Mouse (Mus musculus) liver, postnatal 0 days (tissue): Measurements from ENCODE around the gene Cryba4. TPM values are rescaled to one million over a fixed set of nuclear protein-coding genes. Genes with fewer than 3 reads are reported as not detected.

Experiments
- ATAC-seq: fragments of 200-750 bp; cut with Nextera tagmentation; 2 replicates; pipeline ENCODE4 v1.8.0; 2017; ENCODE audit warnings: mild to moderate bottlenecking, moderate library complexity
- DNase-seq: peaks from one replicate; pipeline ENCODE4 v3.0.0-alpha.2; 2016
- H3K27ac ChIP-seq: fragments of 300-500 bp; sonication (generic); 2 replicates; pipeline ENCODE4 v1.5.1; 2014; ENCODE audit warnings: antibody characterized with exemption, moderate library complexity, mild to moderate bottlenecking, low read depth
- H3K27me3 ChIP-seq: fragments of 300-500 bp; sonication (generic); 2 replicates; pipeline ENCODE4 v1.6.1; 2014; ENCODE audit warnings: low read length, control low read depth, mixed read lengths; ENCODE audit not compliant: insufficient read depth
- H3K36me3 ChIP-seq: fragments of 300-500 bp; sonication (generic); replicated peaks from 2 replicates; pipeline ENCODE4 v1.6.1; 2014; ENCODE audit warnings: mild to moderate bottlenecking, control low read depth, low read length, moderate library complexity, mixed read lengths; ENCODE audit not compliant: insufficient read depth
- H3K4me1 ChIP-seq: fragments of 300-500 bp; sonication (generic); 2 replicates; pipeline ENCODE4 v1.6.1; 2014; ENCODE audit warnings: antibody characterized with exemption, mild to moderate bottlenecking, control low read depth; ENCODE audit not compliant: insufficient read depth
- H3K4me2 ChIP-seq: fragments of 300-500 bp; sonication (generic); 2 replicates; pipeline ENCODE4 v1.6.1; 2014; ENCODE audit warnings: low read depth, mild to moderate bottlenecking, low read length, moderate library complexity, mixed read lengths
- H3K4me3 ChIP-seq: fragments of 300-500 bp; sonication (generic); 2 replicates; pipeline ENCODE4 v1.5.1; 2014; ENCODE audit warnings: low read depth, low read length
- H3K9ac ChIP-seq: fragments of 300-500 bp; sonication (generic); replicated peaks from 2 replicates; pipeline ENCODE4 v1.6.1; 2014; ENCODE audit warnings: mild to moderate bottlenecking, moderate library complexity
- H3K9me3 ChIP-seq: fragments of 300-500 bp; sonication (generic); 2 replicates; pipeline ENCODE4 v1.6.1; 2016; ENCODE audit warnings: mild to moderate bottlenecking, control low read depth, low read length, mixed read lengths
- CTCF ChIP-seq: sonication (generic); IDR thresholded peaks from 2 replicates; pipeline ENCODE4 v1.5.1; 2016; ENCODE audit warnings: antibody characterized with exemption, low read depth
- EP300 ChIP-seq: IDR thresholded peaks from 2 replicates; pipeline ENCODE4 v1.6.1; 2016; ENCODE audit warnings: antibody characterized with exemption, low read depth, mild to moderate bottlenecking
- WGBS: fragments of 180-500 bp; shearing (Covaris S2); extraction: QIAGEN DNeasy Blood & Tissue Kit; methylation state at CpG from one replicate; pipeline ENCODE4 v1.1.7; 2014; ENCODE audit not compliant: insufficient replicate concordance; 5-methylcytosine and 5-hydroxymethylcytosine counted together
- polyA plus RNA-seq: library from polyadenylated mRNA; unstranded; fragments of >200 nt; fragmentation: Nextera tagmentation; extraction: Ambion mirVana; gene quantifications from 2 replicates; pipeline ENCODE4 v1.2.1, GENCODE M21; 2015

Cryba4 gene
- polyA plus RNA-seq, 1 experiment from 2014 or later: 0.86 TPM

DNA sequence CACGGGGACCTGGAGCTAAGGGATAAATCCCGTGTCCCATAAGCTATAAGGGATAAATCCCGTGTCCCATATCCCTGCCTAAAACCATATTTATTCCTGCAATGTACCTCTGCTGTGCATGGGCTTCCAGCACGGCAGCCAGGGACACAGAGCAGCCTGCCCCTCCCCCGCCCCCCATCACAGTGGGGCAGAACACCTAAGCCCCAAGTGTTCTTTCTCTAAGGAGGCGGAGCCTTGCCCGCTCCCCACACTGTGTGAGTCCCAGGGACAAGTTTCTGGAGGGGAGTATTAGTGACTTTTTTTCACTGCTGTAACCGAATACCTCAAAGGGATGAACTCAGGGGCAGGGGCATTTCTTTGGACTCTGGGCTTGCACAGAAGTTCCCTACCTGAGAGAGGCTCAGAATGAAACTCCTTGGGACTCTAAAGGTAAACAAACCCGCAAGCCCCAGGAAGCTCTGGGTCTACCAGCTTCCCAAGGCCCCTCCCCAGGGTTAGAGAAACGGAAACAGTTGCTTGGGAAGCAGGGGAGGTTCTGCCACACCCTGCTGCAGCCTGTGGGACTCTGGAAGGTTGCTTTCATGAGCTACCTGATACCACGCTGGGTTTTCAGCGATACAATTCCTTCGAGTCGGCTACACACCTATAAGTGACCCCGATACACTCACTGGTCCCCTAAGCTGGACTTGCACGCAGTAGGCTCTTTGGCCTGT lies 45.6 kb downstream of the Cryba4 start:
- Histone ChIP-seq H3K27ac (no peak overlapping the region), H3K9me3 (no peaks in the 10 kb centered on the region), H3K27me3 (no peaks in the 10 kb centered on the region), H3K4me1 (no peaks in the 10 kb centered on the region), H3K4me2 (no peak overlapping the region), H3K4me3 (no peak overlapping the region), H3K9ac (no peak overlapping the region), H3K36me3 (no peaks in the 10 kb centered on the region)
- DNase-seq (no peak), ATAC-seq (no peak)
- TF ChIP-seq EP300 (no peak), CTCF (no peak)
- WGBS: 31% methylated on average over 16 of the region's 16 CpGs

DNA sequence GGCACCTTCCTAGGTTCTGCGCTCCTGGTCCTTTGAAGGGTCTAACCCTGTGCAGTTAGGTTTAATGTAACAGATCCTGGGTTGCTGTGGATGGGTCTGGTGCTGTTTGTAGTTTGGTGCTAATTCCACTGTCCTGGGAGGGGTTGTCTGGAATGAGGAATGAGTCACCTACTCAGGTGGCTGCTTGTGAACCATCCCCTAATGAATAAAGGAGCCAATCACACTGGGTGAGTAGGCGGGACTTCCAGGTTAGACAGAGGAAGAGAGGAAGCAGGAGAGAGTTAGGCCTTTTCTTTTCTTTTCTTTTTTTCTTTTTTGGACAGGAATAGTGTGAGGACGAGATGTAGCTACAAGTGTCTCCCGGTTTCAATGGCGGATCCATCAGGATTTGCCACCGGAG lies 52.7 kb downstream of the Cryba4 start:
- no peaks in the 10 kb centered on the region for H3K9me3 ChIP-seq
- H3K27ac ChIP-seq: no peak overlapping the region
- H3K4me3 ChIP-seq: no peak overlapping the region
- H3K4me1 ChIP-seq: no peaks in the 10 kb centered on the region
- TF ChIP-seq EP300: no peak
- no peak for TF ChIP-seq CTCF
- ATAC-seq (no peak), DNase-seq (no peak)
- 77% methylated on average over 6 of the region's 6 CpGs for WGBS
- no peaks in the 10 kb centered on the region for H3K27me3 ChIP-seq
- no peaks in the 10 kb centered on the region for H3K36me3 ChIP-seq
- H3K9ac ChIP-seq: no peak overlapping the region
- no peak overlapping the region for H3K4me2 ChIP-seq

Other genes with a start within 250 kb of the Cryba4 start
- gene Crybb1, start 3.3 kb upstream of the Cryba4 start, polyA plus RNA-seq: 0.33 TPM in 1 of 2 replicates, not detected in the other
- gene Tpst2, start 24.2 kb upstream of the Cryba4 start, polyA plus RNA-seq: 34.5 and 36.2 TPM in 2 replicates
- gene Tfip11, start 73.8 kb upstream of the Cryba4 start, polyA plus RNA-seq: 6.7 and 8.0 TPM in 2 replicates
- gene Srrd, start 90.5 kb upstream of the Cryba4 start, polyA plus RNA-seq: 9.4 and 10.6 TPM in 2 replicates
- gene Hps4, start 90.6 kb upstream of the Cryba4 start, polyA plus RNA-seq: 11.5 and 12.5 TPM in 2 replicates
- gene Gm6583, start 103.5 kb upstream of the Cryba4 start, polyA plus RNA-seq: 0.16 and 0.17 TPM in 2 replicates
- gene Asphd2, start 142.3 kb upstream of the Cryba4 start, polyA plus RNA-seq: 0.21 TPM in 1 of 2 replicates, not detected in the other
- gene Gm6588, start 196.9 kb upstream of the Cryba4 start, polyA plus RNA-seq: not detected in 2 replicates